Mouse (Mus musculus) bone marrow, adult 2 months (tissue): ENCODE data around the gene Ccdc142.

Experiments used
- CTCF ChIP-seq: fragments of 200-500 bp; IDR thresholded peaks from 2 replicates; pipeline ENCODE4 v1.5.1; 2011; ENCODE audit warnings: low read length, control low read depth; ENCODE audit not compliant: control insufficient read depth, insufficient read depth
- POLR2A ChIP-seq: fragments of 200-500 bp; IDR thresholded peaks from 2 replicates; pipeline ENCODE4 v1.6.1; 2011; ENCODE audit warnings: low read depth, mild to moderate bottlenecking, control low read depth, low read length, borderline replicate concordance; ENCODE audit not compliant: control insufficient read depth

DNA sequence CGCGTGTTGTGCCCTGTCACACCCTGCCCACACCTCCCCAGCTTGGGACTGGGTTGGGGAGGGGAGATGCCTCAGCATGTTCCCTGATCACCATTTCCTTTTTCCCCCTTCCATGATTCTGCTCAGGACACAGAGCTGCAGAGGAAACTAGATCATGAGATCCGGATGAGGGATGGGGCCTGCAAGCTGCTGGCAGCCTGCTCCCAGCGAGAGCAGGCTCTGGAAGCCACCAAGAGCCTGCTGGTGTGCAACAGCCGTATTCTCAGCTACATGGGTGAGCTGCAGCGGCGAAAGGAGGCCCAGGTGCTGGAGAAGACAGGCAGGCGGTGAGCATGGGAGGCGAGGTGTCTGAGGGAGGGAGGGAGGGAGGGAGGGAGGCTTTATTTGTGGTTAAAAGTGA lies 44.4 kb downstream of the Ccdc142 start:
- no peak for TF ChIP-seq POLR2A
- TF ChIP-seq CTCF = no peak
